Mouse (Mus musculus): ENCODE results near the gene B130006D01Rik. TPM values are rescaled to one million over a fixed set of nuclear protein-coding genes. Genes with fewer than 3 reads are reported as not detected.

Gene B130006D01Rik
- polyA plus RNA-seq, 2 experiments: 0.34 to 1.6 TPM

DNA sequence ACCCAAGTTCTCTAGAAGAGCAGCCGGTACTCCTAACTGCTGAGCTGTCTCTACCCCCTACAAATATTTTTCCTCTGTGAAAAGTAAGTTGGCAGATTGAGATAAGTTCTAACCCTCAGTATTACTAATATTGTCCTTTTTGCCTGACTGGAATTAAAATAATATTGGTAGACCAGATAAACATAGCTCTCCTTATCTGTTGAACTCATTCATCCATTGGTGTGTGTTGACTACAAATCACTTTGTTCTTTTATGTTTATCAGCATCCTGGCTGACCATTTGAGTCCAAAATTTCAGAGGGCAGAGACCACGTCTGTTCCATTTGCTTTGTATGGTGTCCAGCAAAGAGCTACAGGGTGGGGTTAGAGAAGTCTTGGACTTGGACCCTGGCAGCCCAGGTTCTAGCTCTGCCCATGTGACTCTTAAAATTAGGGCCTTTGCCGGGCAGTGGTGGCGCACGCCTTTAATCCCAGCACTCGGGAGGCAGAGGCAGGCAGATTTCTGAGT is 13.8 kb upstream of the B130006D01Rik start:
- TF ChIP-seq POLR2A (IDR thresholded peaks at IDR 0.05; ENCODE audit: borderline replicate concordance, extremely low read depth, insufficient read depth, insufficient read length): no peak
- WGBS: 92% methylated on average over 6 of the region's 6 CpGs

GRCm38 (mm10) chr11:95710478-95710877 is 12.9 kb upstream of the B130006D01Rik start:
- 81% methylated on average over 7 of the region's 7 CpGs for WGBS
- Histone ChIP-seq H3K9me3 (ENCODE audit: control insufficient read depth, low read length) (no peaks in the 10 kb centered on the region), H3K36me3 (ENCODE audit: control insufficient read depth, insufficient read depth, low read length) (no peaks in the 10 kb centered on the region), H3K27ac (replicated peaks; ENCODE audit: low read depth, low read length) (no peak overlapping the region), H3K4me2 (replicated peaks; ENCODE audit: low read depth, low read length, severe bottlenecking) (no peak overlapping the region), H3K9ac (ENCODE audit: low read depth, low read length, severe bottlenecking) (no peak overlapping the region), H3K4me3 (replicated peaks; ENCODE audit: low read length) (no peak overlapping the region), H3K4me1 (ENCODE audit: control insufficient read depth, insufficient read depth, low read length) (peaks cover 15% of the 10 kb centered on the region), H3K27me3 (ENCODE audit: control insufficient read depth, insufficient read depth, low read length) (no peaks in the 10 kb centered on the region)
- DNase-seq (ENCODE audit: low spot score) (no peak), ATAC-seq (ENCODE audit: low FRiP score, low read depth) (no peak)
- TF ChIP-seq POLR2A (IDR thresholded peaks at IDR 0.05; ENCODE audit: borderline replicate concordance, extremely low read depth, insufficient read depth, insufficient read length): no peak

More for the DNA sequence above, 13.8 kb upstream of the B130006D01Rik start:
- Histone ChIP-seq H3K36me3 (ENCODE audit: control insufficient read depth, insufficient read depth, low read length) (no peaks in the 10 kb centered on the region), H3K27me3 (ENCODE audit: control insufficient read depth, insufficient read depth, low read length) (no peaks in the 10 kb centered on the region), H3K4me3 (replicated peaks; ENCODE audit: low read length) (no peak overlapping the region), H3K27ac (replicated peaks; ENCODE audit: low read depth, low read length) (no peak overlapping the region), H3K4me2 (replicated peaks; ENCODE audit: low read depth, low read length, severe bottlenecking) (no peak overlapping the region), H3K9ac (ENCODE audit: low read depth, low read length, severe bottlenecking) (no peak overlapping the region), H3K9me3 (ENCODE audit: control insufficient read depth, low read length) (no peaks in the 10 kb centered on the region), H3K4me1 (ENCODE audit: control insufficient read depth, insufficient read depth, low read length) (peaks cover 6% of the 10 kb centered on the region)
- DNase-seq (ENCODE audit: low spot score) (no peak), ATAC-seq (ENCODE audit: low FRiP score, low read depth) (no peak)

GRCm38 (mm10) chr11:95712085-95712562 is 11.3 kb upstream of the B130006D01Rik start:
- no peak for DNase-seq (ENCODE audit: low spot score)
- TF ChIP-seq POLR2A (IDR thresholded peaks at IDR 0.05; ENCODE audit: borderline replicate concordance, extremely low read depth, insufficient read depth, insufficient read length): no peak
- Histone ChIP-seq H3K4me1 (ENCODE audit: control insufficient read depth, insufficient read depth, low read length) (peaks cover 23% of the 10 kb centered on the region), H3K36me3 (ENCODE audit: control insufficient read depth, insufficient read depth, low read length) (no peaks in the 10 kb centered on the region), H3K4me3 (replicated peaks; ENCODE audit: low read length) (peak overlapping the region; percentile 90), H3K27ac (replicated peaks; ENCODE audit: low read depth, low read length) (peak overlapping the region; percentile 97), H3K9me3 (ENCODE audit: control insufficient read depth, low read length) (no peaks in the 10 kb centered on the region), H3K27me3 (ENCODE audit: control insufficient read depth, insufficient read depth, low read length) (no peaks in the 10 kb centered on the region), H3K4me2 (replicated peaks; ENCODE audit: low read depth, low read length, severe bottlenecking) (peak overlapping the region; percentile 90), H3K9ac (ENCODE audit: low read depth, low read length, severe bottlenecking) (peak overlapping the region; percentile 99)
- peak; percentile 10; the same call in 1 of the 2 replicates for ATAC-seq (ENCODE audit: low FRiP score, low read depth)
- 31% methylated on average over 12 of the region's 12 CpGs for WGBS

- peak within 1 kb of the TSS; percentile 99 for H3K9ac ChIP-seq (ENCODE audit: low read depth, low read length, severe bottlenecking)
- peak; percentile 87 for DNase-seq (ENCODE audit: low spot score)
- peak within 1 kb of the TSS; percentile 97 for H3K27ac ChIP-seq (replicated peaks; ENCODE audit: low read depth, low read length)
- H3K4me2 ChIP-seq (replicated peaks; ENCODE audit: low read depth, low read length, severe bottlenecking): peak within 1 kb of the TSS; percentile 90
- 0% methylated on average over 17 of the region's 103 CpGs for WGBS
- H3K9me3 ChIP-seq (ENCODE audit: control insufficient read depth, low read length): no peaks in the 10 kb centered on the region
- H3K4me1 ChIP-seq (ENCODE audit: control insufficient read depth, insufficient read depth, low read length): peaks cover 23% of the 10 kb centered on the region
- ATAC-seq (ENCODE audit: low FRiP score, low read depth): peak; percentile 91
- H3K4me3 ChIP-seq (replicated peaks; ENCODE audit: low read length): peak within 1 kb of the TSS; percentile 90
- H3K36me3 ChIP-seq (ENCODE audit: control insufficient read depth, insufficient read depth, low read length): no peaks in the 10 kb centered on the region
- TF ChIP-seq POLR2A (IDR thresholded peaks at IDR 0.05; ENCODE audit: borderline replicate concordance, extremely low read depth, insufficient read depth, insufficient read length): 0 out of 2 replicates have a peak, but pooled peaks have one; percentile 28
- no peaks in the 10 kb centered on the region for H3K27me3 ChIP-seq (ENCODE audit: control insufficient read depth, insufficient read depth, low read length)
Measured at GRCm38 (mm10) chr11:95712563-95713224, 10.7 kb upstream of the B130006D01Rik start, which contains the start of gene Zfp652. Zfp652 (plus strand) TSS chr11:95712673.

DNA sequence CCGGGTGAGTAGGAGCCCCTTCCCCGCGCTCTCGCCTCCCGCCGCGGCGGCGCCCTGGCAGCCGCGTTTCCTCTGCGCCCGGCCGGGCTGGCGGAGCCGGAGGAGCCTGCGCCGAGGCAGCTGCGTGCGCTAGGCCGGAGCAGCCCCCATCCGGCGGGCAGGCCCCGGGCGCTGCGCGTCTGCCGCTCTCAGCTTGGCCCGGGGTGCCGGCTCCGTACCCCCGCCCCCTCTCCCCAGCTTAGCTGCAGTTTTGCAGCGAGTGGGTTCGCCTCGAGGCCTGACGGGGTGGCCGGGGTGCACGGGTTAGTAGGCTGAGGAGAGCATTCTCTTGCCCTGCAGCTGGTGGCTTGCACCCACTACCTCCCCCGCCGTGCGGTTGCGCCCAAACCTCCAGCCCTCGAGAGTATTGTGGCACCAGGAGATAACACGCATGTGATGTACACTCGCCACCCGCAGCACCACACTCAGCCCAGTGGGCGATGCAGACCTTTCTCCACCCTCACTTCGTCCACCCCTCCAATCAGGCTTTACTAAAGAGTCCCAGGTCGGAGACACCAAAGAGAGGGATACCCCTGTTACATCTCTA is 10.1 kb upstream of the B130006D01Rik start:
- WGBS: 1% methylated on average over 25 of the region's 49 CpGs
- peak; percentile 60 for ATAC-seq (ENCODE audit: low FRiP score, low read depth)

More for the DNA sequence above, 10.1 kb upstream of the B130006D01Rik start:
- Histone ChIP-seq H3K9ac (ENCODE audit: low read depth, low read length, severe bottlenecking) (peak overlapping the region; percentile 99), H3K36me3 (ENCODE audit: control insufficient read depth, insufficient read depth, low read length) (no peaks in the 10 kb centered on the region), H3K9me3 (ENCODE audit: control insufficient read depth, low read length) (no peaks in the 10 kb centered on the region), H3K4me1 (ENCODE audit: control insufficient read depth, insufficient read depth, low read length) (peaks cover 23% of the 10 kb centered on the region), H3K27me3 (ENCODE audit: control insufficient read depth, insufficient read depth, low read length) (no peaks in the 10 kb centered on the region), H3K27ac (replicated peaks; ENCODE audit: low read depth, low read length) (peak overlapping the region; percentile 97), H3K4me3 (replicated peaks; ENCODE audit: low read length) (peak overlapping the region; percentile 90), H3K4me2 (replicated peaks; ENCODE audit: low read depth, low read length, severe bottlenecking) (peak overlapping the region; percentile 90)
- DNase-seq (ENCODE audit: low spot score): no peak
- no peak for TF ChIP-seq POLR2A (IDR thresholded peaks at IDR 0.05; ENCODE audit: borderline replicate concordance, extremely low read depth, insufficient read depth, insufficient read length)

Measured in limb, embryonic 14.5 days (tissue).